Mouse (Mus musculus) kidney, adult 18-20 months (tissue): ENCODE measurements around the gene Egln2.

Experiments
- DNase-seq: peaks from one replicate; pipeline ENCODE4 v3.0.0; 2021

Gene Egln2

GRCm38 (mm10) chr7:27174896-27175295 is 8.3 kb upstream of the Egln2 start:
- DNase-seq = no peak

DNA sequence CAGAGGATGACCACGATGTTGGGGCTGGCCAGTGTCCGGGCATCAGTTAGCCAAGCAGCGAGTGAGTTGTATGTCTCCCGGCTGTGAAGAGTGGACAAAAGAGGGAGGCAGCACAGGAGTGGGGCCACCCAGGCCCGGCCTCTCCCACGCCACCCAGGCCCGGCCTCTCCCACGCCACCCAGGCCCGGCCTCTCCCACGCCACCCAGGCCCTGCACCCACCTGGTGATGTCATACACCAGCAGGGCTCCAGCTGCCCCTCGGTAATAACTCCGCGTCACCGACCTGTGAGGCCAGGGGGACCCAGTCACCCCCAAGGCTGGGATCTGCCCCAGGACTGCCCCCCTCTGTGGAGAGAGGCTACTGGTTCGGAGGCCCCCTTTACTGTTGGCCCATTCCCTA is 7.9 kb upstream of the Egln2 start:
- DNase-seq = no peak

- no peak for DNase-seq
Observed at GRCm38 (mm10) chr7:27170981-27171380, 4.4 kb upstream of the Egln2 start.

DNA sequence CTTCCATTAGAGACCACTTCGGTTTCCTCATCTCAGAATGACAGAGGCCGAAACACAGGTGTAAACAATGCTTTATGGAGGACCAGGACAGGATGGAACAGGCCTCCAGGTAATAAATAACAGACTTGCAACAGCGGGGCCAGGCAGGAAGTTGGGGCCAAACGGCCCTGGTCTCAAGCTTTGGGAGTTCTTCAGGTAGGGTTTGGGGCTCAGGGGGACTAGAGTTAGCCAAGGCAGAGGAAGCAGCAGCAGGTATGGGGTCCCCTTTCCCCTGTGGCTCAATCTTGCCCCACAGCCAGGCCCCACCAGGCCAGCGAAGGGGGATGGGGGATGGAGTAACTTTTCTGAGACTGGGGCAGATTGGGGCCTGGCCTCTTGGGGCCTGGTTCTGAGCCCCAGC is 1.8 kb upstream of the Egln2 start:
- DNase-seq = peak; percentile 35

DNA sequence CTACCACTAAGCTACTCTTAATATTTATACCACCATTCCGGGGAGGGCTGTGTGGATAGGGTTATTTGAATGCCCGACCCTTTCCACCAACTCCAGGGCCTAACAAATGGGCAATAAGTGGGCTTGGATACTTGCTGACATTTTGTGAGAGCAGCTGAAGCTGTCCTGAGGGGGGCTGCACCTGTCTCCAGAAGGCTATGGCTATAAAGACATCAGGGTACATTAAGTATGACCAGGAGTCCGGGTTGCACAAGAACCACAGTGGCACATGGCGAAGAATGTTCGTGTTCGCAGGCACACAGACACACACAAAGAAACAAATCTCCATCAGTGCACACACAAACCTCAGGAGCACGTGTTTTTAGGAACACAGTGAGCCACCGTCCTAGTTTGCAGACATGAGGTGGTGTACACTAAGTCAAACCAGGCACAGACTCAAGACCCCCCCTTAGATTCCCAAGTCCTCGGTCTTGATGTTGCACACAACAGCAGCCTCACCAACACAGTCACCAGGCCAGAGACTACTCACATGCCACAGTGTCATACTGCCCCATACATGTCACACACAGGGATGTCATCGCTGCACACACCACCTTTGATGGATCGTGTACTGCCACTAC is 983 bp upstream of the Egln2 start:
- DNase-seq = no peak

- DNase-seq = peak; percentile 91
Observed at GRCm38 (mm10) chr7:27166229-27166613, 381 bp downstream of the Egln2 start.

DNA sequence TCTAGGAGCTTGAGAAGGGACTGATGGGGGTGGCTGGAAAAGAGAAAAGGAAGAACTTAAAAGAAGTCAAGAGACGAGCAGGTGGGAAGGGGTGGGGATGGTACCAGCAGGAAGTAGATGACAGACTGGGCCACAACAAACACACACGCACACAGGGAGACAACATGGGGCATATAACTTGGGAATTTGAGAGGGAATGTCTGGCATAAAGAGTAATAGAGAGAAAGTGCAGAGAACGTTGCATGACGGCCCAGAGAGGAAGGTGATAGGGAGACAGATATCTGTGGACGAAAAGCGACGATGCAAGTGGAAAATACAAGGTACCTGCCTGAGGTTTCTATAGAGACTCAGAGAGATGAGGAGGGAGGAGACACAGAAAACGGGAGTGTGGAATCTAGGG is 906 bp downstream of the Egln2 start:
- DNase-seq = no peak

DNA sequence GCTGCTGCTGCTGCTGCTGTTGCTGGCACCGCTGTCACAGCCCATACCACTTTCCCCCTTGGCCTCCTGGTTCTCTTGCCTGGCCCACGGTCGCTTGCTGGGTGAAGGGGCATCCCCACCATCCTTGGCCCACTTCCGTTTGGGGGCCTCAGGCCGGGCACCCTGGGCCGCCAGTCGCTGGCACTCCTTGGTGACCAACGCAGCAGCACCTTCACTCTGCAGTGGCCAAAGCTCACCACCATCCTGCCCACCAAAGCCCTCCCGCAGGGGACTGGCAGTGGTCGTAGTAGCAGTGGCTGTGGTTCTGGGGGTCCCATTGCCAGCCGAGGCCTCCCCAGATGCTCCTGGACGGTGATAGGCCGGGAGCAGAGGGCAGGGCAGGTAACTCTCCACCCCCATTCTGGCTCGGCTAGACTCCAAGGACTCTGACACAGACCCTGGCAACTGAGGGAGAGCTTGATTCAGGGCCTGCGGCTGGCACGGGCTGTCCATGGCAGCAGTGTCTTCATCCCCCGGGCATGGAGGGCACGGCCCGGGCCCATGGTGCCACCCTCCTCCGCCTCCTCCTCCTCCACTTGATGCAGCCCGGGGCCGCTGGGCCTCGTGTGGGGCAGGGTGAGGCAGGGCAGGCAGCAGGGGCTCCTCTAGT is 1.5 kb downstream of the Egln2 start:
- peak; percentile 63 for DNase-seq

GRCm38 (mm10) chr7:27164112-27164947 is 2.3 kb downstream of the Egln2 start:
- peak; percentile 40 for DNase-seq

- no peak for DNase-seq
Observed at GRCm38 (mm10) chr7:27163450-27163805, 3.2 kb downstream of the Egln2 start.

- no peak for DNase-seq
Observed at GRCm38 (mm10) chr7:27162780-27163449, 3.7 kb downstream of the Egln2 start.

GRCm38 (mm10) chr7:27161744-27162143 is 4.9 kb downstream of the Egln2 start:
- DNase-seq = no peak

DNA sequence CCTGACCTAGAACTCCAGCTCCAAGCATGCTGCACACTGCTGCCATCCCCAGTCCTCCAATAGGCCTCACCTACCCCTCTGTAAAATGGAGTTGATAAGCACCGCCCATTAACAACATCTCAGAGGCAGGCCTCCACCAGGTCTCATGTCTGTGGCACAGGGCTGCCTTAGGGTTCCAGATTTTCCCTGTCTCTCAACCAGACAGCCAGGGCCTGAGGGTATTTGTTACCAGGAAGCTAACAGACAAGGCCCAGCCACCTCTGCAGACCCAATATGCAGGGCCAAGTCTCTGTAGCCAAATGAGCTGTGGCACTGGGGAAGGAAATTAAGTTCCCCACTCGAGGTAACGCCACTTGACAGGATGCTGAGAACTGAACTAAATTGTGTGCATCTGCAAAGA is 5.7 kb downstream of the Egln2 start:
- DNase-seq = no peak

DNA sequence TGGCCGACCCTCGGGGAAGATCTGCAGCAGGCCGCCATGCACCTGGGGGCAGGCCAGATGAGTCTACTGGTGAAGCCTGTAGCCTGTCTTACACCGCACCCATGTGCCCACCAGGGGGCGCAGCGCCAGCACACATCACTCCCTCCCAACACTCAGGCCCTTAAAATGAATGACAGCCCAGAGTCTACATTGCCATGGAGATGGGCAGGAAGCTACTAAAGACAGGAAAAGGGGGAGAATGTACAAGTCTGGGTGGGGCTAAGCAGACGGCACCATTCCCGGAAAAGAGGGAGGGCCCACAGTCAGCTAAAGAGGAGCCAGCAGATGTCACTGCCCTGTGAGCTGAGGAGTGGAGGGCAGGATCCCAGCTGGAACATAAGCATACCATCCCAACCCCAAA is 6.7 kb downstream of the Egln2 start:
- DNase-seq = peak; percentile 88

GRCm38 (mm10) chr7:27159256-27159655 is 7.3 kb downstream of the Egln2 start:
- no peak for DNase-seq

- no peak for DNase-seq
Observed at GRCm38 (mm10) chr7:27158171-27158570, 8.4 kb downstream of the Egln2 start.

DNA sequence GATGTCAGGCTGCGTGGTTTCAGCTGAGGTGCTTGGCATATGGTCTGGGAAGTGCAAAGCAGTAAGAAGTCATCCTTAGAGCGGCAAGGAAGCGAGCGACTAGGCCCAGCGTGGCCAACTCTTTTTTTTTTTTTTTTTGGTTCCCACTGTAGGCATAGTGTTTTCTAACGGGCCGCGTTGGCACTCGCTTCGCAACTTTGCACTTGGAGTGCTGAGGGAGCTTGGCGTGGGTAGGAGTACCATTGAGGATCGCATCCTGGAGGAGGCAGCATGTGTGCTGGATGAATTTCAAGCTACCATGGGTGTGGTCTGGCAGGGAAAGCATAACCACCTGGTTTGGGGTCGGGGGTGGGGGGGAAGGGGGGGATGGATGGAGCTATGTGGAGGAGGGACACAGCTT is 10.6 kb downstream of the Egln2 start:
- no peak for DNase-seq

- DNase-seq = peak; percentile 66
Observed at GRCm38 (mm10) chr7:27153205-27153764, 13.3 kb downstream of the Egln2 start, which contains the start of gene Cyp2t4. TSS of gene Cyp2t4 (plus strand) at chr7:27153714.

- no peak for DNase-seq
Observed at GRCm38 (mm10) chr7:27136410-27136996, 30.1 kb downstream of the Egln2 start.

DNA sequence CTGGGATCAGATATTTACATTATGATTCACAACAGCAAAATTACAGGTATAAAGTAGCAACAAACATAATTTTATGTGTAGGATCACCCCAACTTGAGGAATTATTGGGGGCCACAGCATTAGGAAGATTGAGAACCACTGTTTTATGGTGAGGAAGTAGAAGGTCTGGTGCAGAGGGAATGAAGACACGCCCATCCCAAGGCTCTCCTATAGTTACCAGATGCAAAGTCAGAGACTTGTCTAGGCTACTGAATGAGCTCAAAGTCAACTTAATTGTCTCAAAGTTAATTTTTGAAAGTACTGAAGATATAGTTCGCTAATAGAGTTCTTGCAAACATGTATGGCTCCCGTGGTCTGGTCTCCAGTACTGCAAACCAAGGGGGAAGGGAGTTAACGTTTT is 32.8 kb downstream of the Egln2 start:
- DNase-seq = no peak

DNA sequence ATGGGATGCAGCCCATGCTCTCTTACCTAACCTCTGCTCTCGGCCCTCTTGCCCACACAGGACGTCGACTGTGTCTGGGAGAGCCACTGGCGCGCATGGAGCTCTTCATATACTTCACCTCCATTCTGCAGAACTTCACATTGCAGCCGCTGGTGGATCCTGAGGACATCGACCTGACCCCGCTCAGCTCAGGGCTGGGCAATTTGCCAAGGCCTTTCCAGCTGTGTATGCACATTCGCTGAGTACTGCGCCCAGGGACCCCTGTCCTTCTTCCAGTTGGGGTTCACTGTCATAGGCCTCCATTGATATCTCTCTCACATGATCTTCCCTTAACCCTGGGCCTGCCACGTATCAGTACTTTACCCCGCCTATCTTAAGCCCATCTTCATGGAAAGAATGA is 33.4 kb downstream of the Egln2 start:
- DNase-seq = peak; percentile 52

DNA sequence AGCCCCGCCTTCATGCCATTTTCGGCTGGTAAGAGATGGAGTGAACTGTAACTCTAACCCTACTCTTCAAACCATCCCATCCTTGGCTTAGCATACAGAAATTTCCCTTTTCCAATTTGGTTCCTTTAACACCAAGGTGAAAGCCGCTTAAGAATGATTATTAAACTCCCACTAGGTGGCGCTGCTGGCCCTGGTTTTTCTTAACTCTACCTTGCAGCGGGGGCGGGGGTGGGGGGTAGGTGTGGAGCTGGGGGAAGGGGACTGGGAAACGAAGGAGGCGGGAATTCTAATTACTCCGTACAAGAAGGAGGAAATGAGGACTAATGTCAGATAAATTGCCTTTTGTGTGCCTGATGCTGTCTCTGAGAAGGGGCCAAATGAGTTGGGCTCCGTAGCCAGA is 34.0 kb downstream of the Egln2 start:
- DNase-seq = peak; percentile 60

DNA sequence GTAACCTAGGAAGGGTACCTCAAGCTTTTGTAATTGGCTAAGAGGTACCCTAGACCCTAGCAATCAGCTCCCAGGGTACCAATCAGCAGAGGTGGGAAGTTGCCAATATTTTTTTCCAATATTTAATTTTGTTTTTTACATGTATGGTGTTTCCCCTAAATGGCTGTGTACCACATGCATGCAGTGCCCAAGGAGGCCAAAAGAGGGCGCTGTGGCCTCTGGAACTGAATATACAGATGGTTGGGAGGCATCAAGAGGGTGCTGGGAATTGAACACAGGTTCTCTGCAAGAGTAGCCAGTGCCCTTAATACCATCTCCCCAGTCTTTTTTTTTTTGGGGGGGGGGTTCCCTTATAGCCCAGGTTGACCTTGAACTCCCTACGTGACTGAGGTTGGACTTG is 35.2 kb downstream of the Egln2 start:
- DNase-seq = no peak
